Mouse (Mus musculus) heart, embryonic 16.5 days (tissue): ENCODE data around the gene Tead4. TPM values are rescaled to one million over a fixed set of nuclear protein-coding genes. Genes with fewer than 3 reads are reported as not detected.
"Not testable (repeated sequence)": the region's sequence is repeated elsewhere in the genome, so short reads cannot be mapped to it uniquely, and the experiment has no call there.

ENCODE experiments used
- ATAC-seq: fragments of 200-750 bp; cut with Nextera tagmentation; replicated peaks from 2 replicates; pipeline ENCODE4 v1.8.0; 2017; ENCODE audit warnings: moderate number of reproducible peaks; ENCODE audit not compliant: insufficient read depth, low FRiP score; ENCODE audit errors: extremely low read depth
- H3K27ac ChIP-seq: fragments of 300-500 bp; sonication (generic); 2 replicates; pipeline ENCODE4 v1.5.1; 2014; ENCODE audit warnings: mild to moderate bottlenecking, low read length, control low read depth, moderate library complexity
- H3K27me3 ChIP-seq: fragments of 300-500 bp; sonication (generic); 2 replicates; pipeline ENCODE4 v1.6.1; 2014; ENCODE audit warnings: low read length, mixed read lengths; ENCODE audit not compliant: control insufficient read depth, insufficient read depth
- H3K36me3 ChIP-seq: fragments of 300-500 bp; sonication (generic); 2 replicates; pipeline ENCODE4 v1.6.1; 2014; ENCODE audit not compliant: control insufficient read depth, insufficient read depth
- H3K4me1 ChIP-seq: fragments of 300-500 bp; sonication (generic); 2 replicates; pipeline ENCODE4 v1.6.1; 2014; ENCODE audit warnings: low read length, mixed read lengths; ENCODE audit not compliant: control insufficient read depth, insufficient read depth
- H3K4me2 ChIP-seq: fragments of 300-500 bp; sonication (generic); 2 replicates; pipeline ENCODE4 v1.6.1; 2014; ENCODE audit warnings: low read depth, mild to moderate bottlenecking, control low read depth, low read length
- H3K4me3 ChIP-seq: fragments of 300-500 bp; sonication (generic); 2 replicates; pipeline ENCODE4 v1.5.1; 2014; ENCODE audit warnings: mild to moderate bottlenecking, control low read depth, low read length
- H3K9ac ChIP-seq: fragments of 300-500 bp; sonication (generic); 2 replicates; pipeline ENCODE4 v1.6.1; 2014; ENCODE audit warnings: low read length, control low read depth
- H3K9me3 ChIP-seq: fragments of 300-500 bp; sonication (generic); replicated peaks from 2 replicates; pipeline ENCODE4 v1.6.1; 2016; ENCODE audit warnings: low read length; ENCODE audit not compliant: control insufficient read depth
- WGBS: fragments of 180-500 bp; shearing (Covaris S2); extraction: QIAGEN DNeasy Blood & Tissue Kit; methylation state at CpG from one replicate; pipeline ENCODE4 v1.1.7; 2014; 5-methylcytosine and 5-hydroxymethylcytosine counted together
- polyA plus RNA-seq: library from polyadenylated mRNA; unstranded; fragments of >200 nt; fragmentation: Nextera tagmentation; extraction: Ambion mirVana; gene quantifications from 2 replicates; pipeline ENCODE4 v1.2.1, GENCODE M21; 2015

Gene Tead4
- polyA plus RNA-seq, 1 experiment from 2014 or later = 2.7 TPM

- not testable (repeated sequence) for H3K4me1 ChIP-seq, H3K27ac ChIP-seq, H3K9ac ChIP-seq, H3K9me3 ChIP-seq, ATAC-seq, H3K27me3 ChIP-seq, H3K4me3 ChIP-seq, H3K4me2 ChIP-seq, H3K36me3 ChIP-seq
- WGBS = 87% methylated on average over 1 of the region's 1 CpGs
These were observed 91.4 kb downstream of the Tead4 start for GRCm38 (mm10) chr6:128209199-128209598.

GRCm38 (mm10) chr6:128208491-128209170, 92.0 kb downstream of the Tead4 start:
- H3K9me3 ChIP-seq = no peaks in the 10 kb centered on the region
- no peak overlapping the region for H3K4me3 ChIP-seq
- no peak overlapping the region for H3K4me2 ChIP-seq
- WGBS = 63% methylated on average over 8 of the region's 8 CpGs
- H3K9ac ChIP-seq = no peak overlapping the region
- H3K27me3 ChIP-seq = no peaks in the 10 kb centered on the region
- no peaks in the 10 kb centered on the region for H3K36me3 ChIP-seq
- H3K27ac ChIP-seq = no peak overlapping the region
- H3K4me1 ChIP-seq = 0 out of 2 replicates have a peak, but pooled peaks cover 5% of the 10 kb centered on the region
- no peak for ATAC-seq

GRCm38 (mm10) chr6:128203557-128203956, 97.1 kb downstream of the Tead4 start:
- Histone ChIP-seq H3K36me3 (no peaks in the 10 kb centered on the region), H3K27me3 (no peaks in the 10 kb centered on the region), H3K4me2 (no peak overlapping the region), H3K4me3 (no peak overlapping the region), H3K9ac (no peak overlapping the region), H3K4me1 (0 out of 2 replicates have a peak, but pooled peaks cover 3% of the 10 kb centered on the region), H3K27ac (no peak overlapping the region), H3K9me3 (no peaks in the 10 kb centered on the region)
- no peak for ATAC-seq
- 54% methylated on average over 1 of the region's 1 CpGs for WGBS

- peak overlapping the region; percentile 65 for H3K9ac ChIP-seq
- 1% methylated on average over 20 of the region's 20 CpGs for WGBS
- no peak for ATAC-seq
These were observed 99.6 kb downstream of the Tead4 start for GRCm38 (mm10) chr6:128200847-128201640.

GRCm38 (mm10) chr6:128200116-128200846, 100.3 kb downstream of the Tead4 start:
- H3K4me1 ChIP-seq = no peaks in the 10 kb centered on the region
- WGBS = under 1% methylated on average over 54 of the region's 54 CpGs
- no peaks in the 10 kb centered on the region for H3K36me3 ChIP-seq
- no peaks in the 10 kb centered on the region for H3K9me3 ChIP-seq
- H3K27ac ChIP-seq = peak overlapping the region; percentile 73
- H3K27me3 ChIP-seq = no peaks in the 10 kb centered on the region
- H3K4me2 ChIP-seq = peak overlapping the region; percentile 75
- ATAC-seq = peak; percentile 100
- H3K4me3 ChIP-seq = peak overlapping the region; percentile 67
- H3K9ac ChIP-seq = peak overlapping the region; percentile 84

More at GRCm38 (mm10) chr6:128200847-128201640, 99.6 kb downstream of the Tead4 start:
- peak overlapping the region; percentile 75 for H3K4me2 ChIP-seq
- H3K36me3 ChIP-seq = no peaks in the 10 kb centered on the region
- no peaks in the 10 kb centered on the region for H3K4me1 ChIP-seq
- no peaks in the 10 kb centered on the region for H3K9me3 ChIP-seq
- H3K4me3 ChIP-seq = peak overlapping the region; percentile 67
- H3K27ac ChIP-seq = peak overlapping the region; percentile 40
- H3K27me3 ChIP-seq = no peaks in the 10 kb centered on the region

- 41% methylated on average over 2 of the region's 2 CpGs for whole genome bisulfite sequencing
- H3K4me2 ChIP-seq = no peak overlapping the region
These were observed 117.1 kb downstream of the Tead4 start for GRCm38 (mm10) chr6:128183521-128183920.

GRCm38 (mm10) chr6:128181176-128181575, 119.4 kb downstream of the Tead4 start:
- WGBS = 46% methylated on average over 5 of the region's 5 CpGs
- ATAC-seq = no peak
- Histone ChIP-seq H3K4me3 (no peak overlapping the region), H3K4me1 (no peaks in the 10 kb centered on the region), H3K4me2 (no peak overlapping the region), H3K36me3 (no peaks in the 10 kb centered on the region), H3K9me3 (no peaks in the 10 kb centered on the region), H3K27me3 (no peaks in the 10 kb centered on the region), H3K9ac (no peak overlapping the region), H3K27ac (no peak overlapping the region)

More at GRCm38 (mm10) chr6:128183521-128183920, 117.1 kb downstream of the Tead4 start:
- H3K27me3 ChIP-seq = no peaks in the 10 kb centered on the region
- no peaks in the 10 kb centered on the region for H3K36me3 ChIP-seq
- ATAC-seq = no peak
- H3K4me1 ChIP-seq = no peaks in the 10 kb centered on the region
- H3K9ac ChIP-seq = no peak overlapping the region
- H3K4me3 ChIP-seq = no peak overlapping the region
- no peaks in the 10 kb centered on the region for H3K9me3 ChIP-seq
- H3K27ac ChIP-seq = no peak overlapping the region

- no peak overlapping the region for H3K4me2 ChIP-seq
- no peak overlapping the region for H3K27ac ChIP-seq
- H3K36me3 ChIP-seq = no peaks in the 10 kb centered on the region
- no peaks in the 10 kb centered on the region for H3K27me3 ChIP-seq
- no peak overlapping the region for H3K9ac ChIP-seq
- H3K9me3 ChIP-seq = no peaks in the 10 kb centered on the region
- WGBS = 94% methylated on average over 1 of the region's 1 CpGs
- H3K4me1 ChIP-seq = no peaks in the 10 kb centered on the region
- no peak overlapping the region for H3K4me3 ChIP-seq
- no peak for ATAC-seq
These were observed 121.0 kb downstream of the Tead4 start for GRCm38 (mm10) chr6:128179651-128180050.
